Comparison of ENCODE assay signal across 19 mouse cellular contexts in genomic region chr19:59171871-59172245, GRCm38 (mm10). TPM values are rescaled to one million over a fixed set of nuclear protein-coding genes. Genes with fewer than 3 reads are reported as not detected.
DNase-seq lines count a peak whose midpoint lies in the region; ATAC-seq and TF ChIP-seq lines count a peak whose summit lies in the region.
"Had no signal": no experiment of that assay in that cellular context is flagged by ENCODE, and none has a peak within 500 bp of the region (broad histone marks: within the 10 kb centered on the region; RNA-seq: fewer than 3 reads in every experiment).

No protein-coding gene starts in this region.

- no peak for TF ChIP-seq CTCF in hindbrain, postnatal 0 days (IDR thresholded peaks at IDR 0.05; ENCODE audit: low read depth)

- no peaks in the 10 kb centered on the region for H3K36me3 ChIP-seq in hindbrain, embryonic 13.5 days
- no peaks in the 10 kb centered on the region for H3K36me3 ChIP-seq in hindbrain, embryonic 11.5 days (ENCODE audit: control insufficient read depth, insufficient read depth, low read length)
- H3K36me3 ChIP-seq in embryonic facial prominence, embryonic 11.5 days (replicated peaks; ENCODE audit: control insufficient read depth, insufficient read depth, low read depth, low read length) = no peaks in the 10 kb centered on the region
- H3K36me3 ChIP-seq in hindbrain, postnatal 0 days (ENCODE audit: insufficient read depth, low read length) = no peaks in the 10 kb centered on the region
- H3K36me3 ChIP-seq: liver, embryonic 15.5 days had no signal

- H3K4me2 ChIP-seq in hindbrain, embryonic 13.5 days = 0 out of 2 replicates have a peak overlapping the region, but pooled peaks have one; percentile 25
- H3K4me2 ChIP-seq in hindbrain, embryonic 11.5 days (replicated peaks; ENCODE audit: low read depth, low read length) = no peak overlapping the region
- H3K4me2 ChIP-seq in embryonic facial prominence, embryonic 11.5 days (ENCODE audit: low read depth, low read length) = no peak overlapping the region; the same call in 1 of the 2 replicates
- 0 out of 2 replicates have a peak overlapping the region, but pooled peaks have one; percentile 21 for H3K4me2 ChIP-seq in hindbrain, postnatal 0 days (ENCODE audit: low read depth, low read length)
- H3K4me2 ChIP-seq: liver, embryonic 15.5 days had no signal

- WGBS in hindbrain, embryonic 13.5 days = under 1% methylated on average over 19 of the region's 19 CpGs
- WGBS in hindbrain, embryonic 11.5 days = 0% methylated on average over 19 of the region's 19 CpGs
- WGBS in embryonic facial prominence, embryonic 11.5 days = under 1% methylated on average over 19 of the region's 19 CpGs
- 1% methylated on average over 19 of the region's 19 CpGs for WGBS in hindbrain, postnatal 0 days

- ATAC-seq in hindbrain, embryonic 13.5 days (ENCODE audit: low FRiP score) = no peak
- no peak for ATAC-seq in hindbrain, embryonic 11.5 days (ENCODE audit: low FRiP score)
- no peak for ATAC-seq in embryonic facial prominence, embryonic 11.5 days (replicated peaks; ENCODE audit: insufficient number of reproducible peaks, low FRiP score, low TSS enrichment, low read depth)
- 0 out of 2 replicates have a peak, but pooled peaks have one; percentile 4 for ATAC-seq in hindbrain, postnatal 0 days
- no peak for ATAC-seq in megakaryocyte progenitor cell, adult 5-6 weeks (replicated peaks; ENCODE audit: poor library complexity)
- ATAC-seq: Patski had no signal

- no peak for DNase-seq in hindbrain, embryonic 11.5 days (ENCODE audit: low spot score)
- DNase-seq in ES-CJ7 (ENCODE audit: low read depth, low spot score) = peak; percentile 35
- peak; percentile 30 for DNase-seq in embryonic facial prominence, embryonic 11.5 days (ENCODE audit: low spot score)
- no peak for DNase-seq in hindbrain, postnatal 0 days (ENCODE audit: low spot score)
- DNase-seq in right cerebral cortex, adult 18-20 months = no peak
- no peak for DNase-seq in kidney, adult 9 months
- DNase-seq: adrenal gland, adult 8-10 months; kidney, postnatal 36 days; lung, postnatal 36 days; right cerebral cortex, postnatal 4 days; thymus, postnatal 25 days had no signal

- H3K27me3 ChIP-seq in hindbrain, embryonic 13.5 days = peaks cover 100% of the 10 kb centered on the region
- H3K27me3 ChIP-seq in hindbrain, embryonic 11.5 days (ENCODE audit: control insufficient read depth, insufficient read depth, low read length) = peaks cover 94% of the 10 kb centered on the region
- H3K27me3 ChIP-seq in embryonic facial prominence, embryonic 11.5 days (ENCODE audit: control insufficient read depth, insufficient read depth, low read length) = peaks cover 72% of the 10 kb centered on the region
- H3K27me3 ChIP-seq in hindbrain, postnatal 0 days (ENCODE audit: insufficient read depth, low read length) = peaks cover 83% of the 10 kb centered on the region

- H3K9ac ChIP-seq in hindbrain, embryonic 13.5 days = no peak overlapping the region
- no peak overlapping the region for H3K9ac ChIP-seq in hindbrain, embryonic 11.5 days (ENCODE audit: low read depth, low read length)
- peak overlapping the region; percentile 18; the same call in 1 of the 2 replicates for H3K9ac ChIP-seq in embryonic facial prominence, embryonic 11.5 days (replicated peaks; ENCODE audit: low read length)
- H3K9ac ChIP-seq in hindbrain, postnatal 0 days (replicated peaks; ENCODE audit: low read length) = no peak overlapping the region
- H3K9ac ChIP-seq: liver, embryonic 15.5 days had no signal

- H3K4me1 ChIP-seq in hindbrain, embryonic 13.5 days (replicated peaks) = peaks cover 20% of the 10 kb centered on the region
- H3K4me1 ChIP-seq in hindbrain, embryonic 11.5 days (replicated peaks; ENCODE audit: control insufficient read depth, insufficient read depth, low read length) = peaks cover 5% of the 10 kb centered on the region
- no peaks in the 10 kb centered on the region for H3K4me1 ChIP-seq in embryonic facial prominence, embryonic 11.5 days (ENCODE audit: control insufficient read depth, insufficient read depth, low read length)
- peaks cover 6% of the 10 kb centered on the region; the same call in 1 of the 2 replicates for H3K4me1 ChIP-seq in hindbrain, postnatal 0 days (ENCODE audit: insufficient read depth, low read length)

- H3K4me3 ChIP-seq in hindbrain, embryonic 13.5 days = no peak overlapping the region
- H3K4me3 ChIP-seq in hindbrain, embryonic 11.5 days (ENCODE audit: low read depth, low read length) = no peak overlapping the region
- H3K4me3 ChIP-seq in embryonic facial prominence, embryonic 11.5 days (ENCODE audit: low read depth, low read length) = peak overlapping the region; percentile 10; the same call in 1 of the 2 replicates
- H3K4me3 ChIP-seq in hindbrain, postnatal 0 days (ENCODE audit: low read length) = no peak overlapping the region
- H3K4me3 ChIP-seq: liver, embryonic 15.5 days had no signal

- no peaks in the 10 kb centered on the region for H3K9me3 ChIP-seq in hindbrain, embryonic 13.5 days
- H3K9me3 ChIP-seq in hindbrain, embryonic 11.5 days (ENCODE audit: control insufficient read depth, low read length) = no peaks in the 10 kb centered on the region
- no peaks in the 10 kb centered on the region for H3K9me3 ChIP-seq in embryonic facial prominence, embryonic 11.5 days (replicated peaks; ENCODE audit: control insufficient read depth, low read length)
- no peaks in the 10 kb centered on the region for H3K9me3 ChIP-seq in hindbrain, postnatal 0 days (ENCODE audit: low read length)
- H3K9me3 ChIP-seq: liver, embryonic 15.5 days had no signal

- no peak overlapping the region for H3K27ac ChIP-seq in hindbrain, embryonic 13.5 days
- H3K27ac ChIP-seq in hindbrain, embryonic 11.5 days (ENCODE audit: low read depth, low read length) = no peak overlapping the region
- H3K27ac ChIP-seq in embryonic facial prominence, embryonic 11.5 days (replicated peaks; ENCODE audit: low read depth, low read length) = no peak overlapping the region
- no peak overlapping the region for H3K27ac ChIP-seq in hindbrain, postnatal 0 days
- H3K27ac ChIP-seq: liver, embryonic 15.5 days had no signal

RNA-seq across cellular contexts. Expression of gene Vax1, which starts 2.0 kb away (rescaled TPM):
- polyA plus RNA-seq in hindbrain, embryonic 13.5 days (2015; fragmentation: Nextera tagmentation; extraction: Ambion mirVana) = not detected in 2 replicates
- 0.14 TPM in 1 of 2 replicates, not detected in the other for polyA plus RNA-seq in hindbrain, embryonic 11.5 days (2014; fragmentation: Nextera tagmentation; extraction: Ambion mirVana)
- 2.2 and 2.6 TPM in 2 replicates for polyA plus RNA-seq in embryonic facial prominence, embryonic 11.5 days (2014; fragmentation: Nextera tagmentation; extraction: Ambion mirVana)
- not detected in 2 replicates for total RNA-seq in hindbrain, postnatal 0 days (2014; rRNA removed)
- not detected in 2 replicates for polyA plus RNA-seq in hindbrain, postnatal 0 days (2015; fragmentation: Nextera tagmentation; extraction: Ambion mirVana)
- total RNA-seq in megakaryocyte progenitor cell, adult 5-6 weeks (2015) = not detected in 2 replicates
- total RNA-seq in megakaryocyte progenitor cell, adult 5-6 weeks (2017) = not detected in 2 replicates
- total RNA-seq: adrenal gland, adult 8-10 months; gastrocnemius, adult 8-10 months; monocyte, adult 5-6 weeks had no signal
- polyA plus RNA-seq: heart, embryonic 11.5 days; liver, embryonic 15.5 days; Patski had no signal

RNA-seq across cellular contexts. Expression of gene Kcnk18, which starts 47.2 kb away (rescaled TPM):
- not detected in 2 replicates for polyA plus RNA-seq in hindbrain, embryonic 13.5 days (2015; fragmentation: Nextera tagmentation; extraction: Ambion mirVana)
- polyA plus RNA-seq in hindbrain, embryonic 11.5 days (2014; fragmentation: Nextera tagmentation; extraction: Ambion mirVana) = not detected in 2 replicates
- polyA plus RNA-seq in embryonic facial prominence, embryonic 11.5 days (2014; fragmentation: Nextera tagmentation; extraction: Ambion mirVana) = not detected in 2 replicates
- total RNA-seq in hindbrain, postnatal 0 days (2014; rRNA removed) = not detected in 2 replicates
- 0.05 TPM in 1 of 2 replicates, not detected in the other for polyA plus RNA-seq in hindbrain, postnatal 0 days (2015; fragmentation: Nextera tagmentation; extraction: Ambion mirVana)
- not detected in 2 replicates for total RNA-seq in megakaryocyte progenitor cell, adult 5-6 weeks (2015)
- not detected in 2 replicates for total RNA-seq in megakaryocyte progenitor cell, adult 5-6 weeks (2017)
- total RNA-seq: adrenal gland, adult 8-10 months; gastrocnemius, adult 8-10 months; left cerebral cortex, postnatal 10 days; monocyte, adult 5-6 weeks had no signal
- polyA plus RNA-seq: heart, embryonic 11.5 days; liver, embryonic 15.5 days; Patski had no signal

Comparison
In these comparisons a context has a peak if more than half of its experiments do, and no peak if none do; other contexts are left out.
1. H3K4me2 ChIP-seq: peak in hindbrain, embryonic 13.5 days (single experiment) and hindbrain, postnatal 0 days (single experiment); none in hindbrain, embryonic 11.5 days (single experiment) and embryonic facial prominence, embryonic 11.5 days (single experiment).
2. DNase-seq: peak in ES-CJ7 (single experiment) and embryonic facial prominence, embryonic 11.5 days (single experiment); none in hindbrain, embryonic 11.5 days (single experiment), hindbrain, postnatal 0 days (single experiment), right cerebral cortex, adult 18-20 months (single experiment) and kidney, adult 9 months (single experiment).